Mouse (Mus musculus) spleen, adult 12 weeks (tissue): ENCODE measurements around the gene Tlr9.
A peak's percentile ranks its signal among the peaks of the same experiment; 100 is the strongest.

ENCODE experiments used
- DNase-seq: peaks from one replicate; pipeline ENCODE4 v3.0.0; 2022; ENCODE audit warnings: low spot score

The Tlr9 gene

GRCm38 (mm10) chr9:106203990-106204851, 18.2 kb upstream of the Tlr9 start:
- DNase-seq: no peak

GRCm38 (mm10) chr9:106205713-106206290, 16.6 kb upstream of the Tlr9 start:
- no peak for DNase-seq

GRCm38 (mm10) chr9:106206515-106206914, 15.9 kb upstream of the Tlr9 start:
- no peak for DNase-seq

- DNase-seq: no peak
Observed at GRCm38 (mm10) chr9:106208181-106208580, 14.2 kb upstream of the Tlr9 start.

- no peak for DNase-seq
Observed at GRCm38 (mm10) chr9:106209954-106210353, 12.4 kb upstream of the Tlr9 start.

GRCm38 (mm10) chr9:106210853-106211609, 11.4 kb upstream of the Tlr9 start:
- no peak for DNase-seq

GRCm38 (mm10) chr9:106211680-106212593, 10.5 kb upstream of the Tlr9 start:
- peak; percentile 71 for DNase-seq

- DNase-seq: no peak
Observed at GRCm38 (mm10) chr9:106212594-106212981, 9.8 kb upstream of the Tlr9 start.

- DNase-seq: no peak
Observed at GRCm38 (mm10) chr9:106215341-106216125, 6.9 kb upstream of the Tlr9 start.

GRCm38 (mm10) chr9:106216971-106217370, 5.4 kb upstream of the Tlr9 start:
- no peak for DNase-seq

- DNase-seq: no peak
Observed at GRCm38 (mm10) chr9:106220894-106221523, 1.4 kb upstream of the Tlr9 start.

GRCm38 (mm10) chr9:106222994-106223393, 596 bp downstream of the Tlr9 start:
- no peak for DNase-seq

- DNase-seq: no peak
Observed at GRCm38 (mm10) chr9:106225469-106226150, 3.2 kb downstream of the Tlr9 start.

- no peak for DNase-seq
Observed at GRCm38 (mm10) chr9:106226151-106226682, 3.8 kb downstream of the Tlr9 start.

GRCm38 (mm10) chr9:106227790-106228429, 5.5 kb downstream of the Tlr9 start:
- DNase-seq: no peak

GRCm38 (mm10) chr9:106230051-106230733, 7.8 kb downstream of the Tlr9 start:
- no peak for DNase-seq

- DNase-seq: no peak
Observed at GRCm38 (mm10) chr9:106230734-106231106, 8.3 kb downstream of the Tlr9 start.

GRCm38 (mm10) chr9:106231220-106231619, 8.8 kb downstream of the Tlr9 start:
- no peak for DNase-seq

- DNase-seq: no peak
Observed at GRCm38 (mm10) chr9:106231816-106232215, 9.4 kb downstream of the Tlr9 start.
